Mouse (Mus musculus) embryo, embryonic 10 days (tissue): Measurements from ENCODE around the gene Zfp865.

Experiments used
- DNase-seq: peaks from one replicate; pipeline ENCODE4 v3.0.0-alpha.2; 2015; ENCODE audit warnings: low spot score

Gene Zfp865

GRCm38 (mm10) chr7:5080815-5081214 is 60.6 kb downstream of the Zfp865 start:
- DNase-seq, result no peak

GRCm38 (mm10) chr7:5081241-5081640 is 61.1 kb downstream of the Zfp865 start:
- DNase-seq, result no peak

- no peak for DNase-seq
Observed at GRCm38 (mm10) chr7:5081939-5082338, 61.8 kb downstream of the Zfp865 start.

- DNase-seq, result no peak
Observed at GRCm38 (mm10) chr7:5083325-5084105, 63.3 kb downstream of the Zfp865 start.

- DNase-seq, result no peak
Observed at GRCm38 (mm10) chr7:5085512-5085911, 65.3 kb downstream of the Zfp865 start.
